Mouse (Mus musculus) lung, postnatal 0 days (tissue): ENCODE data around the gene Vangl2. TPM values are rescaled to one million over a fixed set of nuclear protein-coding genes. Genes with fewer than 3 reads are reported as not detected.

Source experiments
- ATAC-seq: fragments of 200-750 bp; cut with Nextera tagmentation; 2 replicates; pipeline ENCODE4 v1.8.0; 2017; ENCODE audit warnings: moderate library complexity
- DNase-seq: peaks from one replicate; pipeline ENCODE4 v3.0.0-alpha.2; 2016; ENCODE audit warnings: low spot score
- H3K27ac ChIP-seq: fragments of 300-500 bp; sonication (generic); 2 replicates; pipeline ENCODE4 v1.5.1; 2014; ENCODE audit warnings: antibody characterized with exemption, mild to moderate bottlenecking, low read length, mixed read lengths
- H3K27me3 ChIP-seq: fragments of 300-500 bp; sonication (generic); replicated peaks from 2 replicates; pipeline ENCODE4 v1.6.1; 2014; ENCODE audit warnings: low read length, mixed read lengths; ENCODE audit not compliant: insufficient read depth
- H3K36me3 ChIP-seq: fragments of 300-500 bp; sonication (generic); 2 replicates; pipeline ENCODE4 v1.6.1; 2014; ENCODE audit warnings: low read length, mixed read lengths; ENCODE audit not compliant: insufficient read depth
- H3K4me1 ChIP-seq: fragments of 300-500 bp; sonication (generic); 2 replicates; pipeline ENCODE4 v1.6.1; 2014; ENCODE audit warnings: antibody characterized with exemption, low read depth, low read length, mixed read lengths; ENCODE audit not compliant: insufficient read depth
- H3K4me2 ChIP-seq: fragments of 300-500 bp; sonication (generic); replicated peaks from 2 replicates; pipeline ENCODE4 v1.6.1; 2014; ENCODE audit warnings: low read depth, mild to moderate bottlenecking, low read length, moderate library complexity, mixed read lengths
- H3K4me3 ChIP-seq: fragments of 300-500 bp; sonication (generic); 2 replicates; pipeline ENCODE4 v1.5.1; 2014; ENCODE audit warnings: low read depth, low read length
- H3K9ac ChIP-seq: fragments of 300-500 bp; sonication (generic); replicated peaks from 2 replicates; pipeline ENCODE4 v1.6.1; 2014; ENCODE audit warnings: low read depth, mild to moderate bottlenecking
- H3K9me3 ChIP-seq: fragments of 300-500 bp; sonication (generic); 2 replicates; pipeline ENCODE4 v1.6.1; 2016; ENCODE audit warnings: low read length, mixed read lengths
- CTCF ChIP-seq: IDR thresholded peaks from 2 replicates; pipeline ENCODE4 v1.5.1; 2016; ENCODE audit warnings: antibody characterized with exemption, mild to moderate bottlenecking
- EP300 ChIP-seq: IDR thresholded peaks from 2 replicates; pipeline ENCODE4 v1.6.1; 2016; ENCODE audit warnings: antibody characterized with exemption, mild to moderate bottlenecking, control low read depth
- WGBS: fragments of 180-500 bp; shearing (Covaris S2); extraction: QIAGEN DNeasy Blood & Tissue Kit; methylation state at CpG from one replicate; pipeline ENCODE4 v1.1.7; 2014; 5-methylcytosine and 5-hydroxymethylcytosine counted together
- polyA plus RNA-seq: library from polyadenylated mRNA; unstranded; fragments of >200 nt; fragmentation: Nextera tagmentation; extraction: Ambion mirVana; gene quantifications from 2 replicates; pipeline ENCODE4 v1.2.1, GENCODE M21; 2015

The Vangl2 gene
- polyA plus RNA-seq, 1 experiment from 2014 or later, result 6.2 TPM

DNA sequence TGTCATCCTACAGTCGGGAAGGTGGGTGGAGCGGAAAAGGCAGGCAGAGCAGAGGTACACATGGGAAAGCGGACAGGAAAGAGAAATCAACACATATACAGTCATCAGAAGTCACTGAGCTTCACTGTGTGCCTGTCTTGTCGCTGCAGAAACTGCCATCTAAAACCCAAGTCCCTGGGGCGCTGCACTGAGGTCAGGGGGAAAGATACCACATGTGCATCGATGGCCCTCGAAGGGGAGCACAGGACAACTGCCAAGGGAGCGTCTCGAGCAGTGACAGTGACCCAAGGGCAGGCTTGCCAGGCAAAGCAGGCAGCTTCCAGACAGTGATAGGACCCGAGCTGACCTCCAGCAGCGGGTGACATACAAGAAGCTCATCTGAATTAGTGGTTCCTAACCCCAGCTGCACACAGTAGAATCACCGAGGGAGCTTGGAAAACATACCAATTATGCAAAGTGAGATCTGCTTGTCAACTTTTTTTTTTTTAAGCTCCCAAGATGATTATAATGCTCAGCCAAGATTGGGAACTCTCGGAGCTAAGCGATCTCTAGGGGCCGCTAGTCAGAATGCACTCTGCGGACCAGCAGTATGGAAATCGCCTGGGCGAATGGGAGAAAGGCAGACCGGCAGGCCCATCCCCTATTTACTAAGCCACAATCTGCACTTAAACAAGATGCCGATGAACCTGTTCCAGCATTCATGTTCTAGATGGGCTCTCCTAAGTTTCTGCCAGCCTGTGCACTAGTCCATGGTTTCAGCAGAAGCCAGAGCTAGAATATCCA is 18.0 kb downstream of the Vangl2 start:
- ATAC-seq, result no peak
- TF ChIP-seq CTCF, result no peak
- no peak for TF ChIP-seq EP300
- WGBS, result 90% methylated on average over 20 of the region's 20 CpGs

DNA sequence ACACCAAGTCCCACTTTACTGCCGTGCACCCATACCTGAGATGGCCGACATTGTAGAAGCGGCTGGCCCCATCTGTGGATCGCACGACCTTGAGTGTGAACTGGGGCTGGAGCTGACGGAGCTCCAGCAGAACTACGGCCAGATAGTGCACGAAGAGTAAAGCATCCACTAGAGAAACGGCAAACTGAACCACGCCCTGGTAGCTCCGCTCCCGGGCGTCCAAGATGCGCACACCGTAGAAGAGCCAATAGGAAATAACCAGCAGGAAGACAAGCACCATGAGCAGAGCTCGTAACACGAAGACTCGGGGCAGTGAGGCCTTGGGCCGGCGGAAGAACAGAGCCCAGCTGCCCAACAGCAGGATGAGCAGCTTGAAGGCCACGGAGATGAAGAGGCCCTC is 18.8 kb downstream of the Vangl2 start:
- no peaks in the 10 kb centered on the region for H3K4me1 ChIP-seq
- ATAC-seq, result no peak
- TF ChIP-seq CTCF, result no peak
- no peak for TF ChIP-seq EP300
- no peak overlapping the region for H3K4me3 ChIP-seq
- H3K4me2 ChIP-seq, result no peak overlapping the region
- no peak for DNase-seq
- H3K27ac ChIP-seq, result no peak overlapping the region
- no peaks in the 10 kb centered on the region for H3K27me3 ChIP-seq
- peaks cover 3% of the 10 kb centered on the region; the same call in 1 of the 2 replicates for H3K36me3 ChIP-seq
- WGBS, result 95% methylated on average over 21 of the region's 21 CpGs
- H3K9me3 ChIP-seq, result no peaks in the 10 kb centered on the region
- H3K9ac ChIP-seq, result no peak overlapping the region

More for the DNA sequence above, 18.0 kb downstream of the Vangl2 start:
- no peak for DNase-seq
- Histone ChIP-seq H3K4me3 (no peak overlapping the region), H3K9me3 (no peaks in the 10 kb centered on the region), H3K4me1 (no peaks in the 10 kb centered on the region), H3K27me3 (no peaks in the 10 kb centered on the region), H3K4me2 (no peak overlapping the region), H3K36me3 (peaks cover 3% of the 10 kb centered on the region; the same call in 1 of the 2 replicates), H3K27ac (no peak overlapping the region), H3K9ac (no peak overlapping the region)

DNA sequence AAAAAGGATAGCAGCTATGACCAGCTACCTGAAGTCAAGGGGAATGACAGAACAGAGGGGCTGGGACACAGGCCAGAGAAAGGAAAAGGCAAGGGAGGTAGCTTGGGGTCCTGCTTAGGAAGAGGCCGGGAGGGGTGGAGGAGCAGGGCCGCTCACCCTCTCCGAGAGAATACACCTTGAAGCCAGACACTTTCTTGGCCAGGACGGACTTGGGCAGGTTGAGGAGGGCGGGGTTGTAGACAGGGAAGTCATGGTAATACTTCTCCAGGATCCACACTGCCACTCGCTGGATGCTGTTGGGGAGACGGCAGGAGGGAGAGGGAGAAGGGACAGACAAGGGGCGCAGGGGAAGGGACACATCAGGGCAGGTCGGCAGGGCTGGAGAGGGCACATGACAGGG is 19.9 kb downstream of the Vangl2 start:
- DNase-seq, result no peak
- 87% methylated on average over 9 of the region's 9 CpGs for WGBS
- TF ChIP-seq EP300, result no peak
- TF ChIP-seq CTCF, result no peak

DNA sequence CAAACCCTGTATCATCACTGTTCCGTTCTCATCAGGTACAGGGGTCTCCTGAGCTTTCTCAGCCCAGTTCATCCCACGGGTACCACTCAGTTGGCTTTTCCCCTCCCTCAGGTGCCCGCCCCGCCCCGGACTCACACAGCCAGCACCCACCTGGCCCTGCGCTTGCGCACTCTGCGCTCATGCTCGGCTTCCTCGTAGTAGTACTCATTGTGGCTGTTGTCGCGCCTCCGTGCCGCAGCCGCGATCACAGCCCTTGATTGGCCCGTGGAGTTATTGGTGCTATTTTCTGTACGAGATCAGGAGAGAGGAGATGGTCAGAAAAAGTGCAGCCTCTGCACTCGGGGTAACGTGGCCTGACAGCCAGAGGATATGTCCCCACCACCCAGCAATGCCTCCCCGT is 20.5 kb downstream of the Vangl2 start:
- no peak for DNase-seq
- Histone ChIP-seq H3K4me3 (no peak overlapping the region), H3K9ac (no peak overlapping the region), H3K4me1 (no peaks in the 10 kb centered on the region), H3K9me3 (no peaks in the 10 kb centered on the region), H3K27me3 (no peaks in the 10 kb centered on the region), H3K36me3 (peaks cover 7% of the 10 kb centered on the region; the same call in 1 of the 2 replicates), H3K4me2 (no peak overlapping the region), H3K27ac (no peak overlapping the region)
- 96% methylated on average over 21 of the region's 21 CpGs for WGBS
- no peak for TF ChIP-seq EP300
- TF ChIP-seq CTCF, result no peak
- ATAC-seq, result no peak

More for the DNA sequence above, 19.9 kb downstream of the Vangl2 start:
- Histone ChIP-seq H3K27ac (no peak overlapping the region), H3K9ac (no peak overlapping the region), H3K27me3 (no peaks in the 10 kb centered on the region), H3K36me3 (peaks cover 5% of the 10 kb centered on the region; the same call in 1 of the 2 replicates), H3K4me2 (no peak overlapping the region), H3K4me1 (no peaks in the 10 kb centered on the region), H3K4me3 (no peak overlapping the region), H3K9me3 (no peaks in the 10 kb centered on the region)
- no peak for ATAC-seq

DNA sequence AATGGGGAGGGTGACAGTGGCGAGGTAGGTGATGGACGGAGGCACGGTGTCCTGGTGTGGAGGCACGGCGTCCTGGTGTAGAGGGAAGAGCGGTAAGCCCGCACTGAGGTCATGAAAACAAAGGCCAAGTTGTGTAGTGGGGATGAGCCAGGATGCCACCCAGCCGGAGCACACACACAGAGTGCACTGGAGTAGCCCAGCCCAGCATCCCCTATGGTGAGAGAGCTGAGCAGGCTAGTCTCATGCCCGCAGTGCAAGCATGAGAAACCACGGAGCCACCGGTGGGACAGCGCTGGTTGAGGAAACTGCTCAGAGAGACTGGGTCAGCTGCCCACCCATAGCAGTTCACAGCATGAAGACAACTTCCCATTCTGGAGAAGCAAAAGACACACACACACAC is 26.6 kb downstream of the Vangl2 start:
- no peak overlapping the region for H3K4me2 ChIP-seq
- H3K27me3 ChIP-seq, result no peaks in the 10 kb centered on the region
- no peak overlapping the region for H3K9ac ChIP-seq
- H3K4me3 ChIP-seq, result no peak overlapping the region
- WGBS, result 70% methylated on average over 12 of the region's 12 CpGs
- H3K9me3 ChIP-seq, result no peaks in the 10 kb centered on the region
- no peak overlapping the region for H3K27ac ChIP-seq
- ATAC-seq, result no peak
- DNase-seq, result no peak
- no peaks in the 10 kb centered on the region for H3K4me1 ChIP-seq
- H3K36me3 ChIP-seq, result peaks cover 7% of the 10 kb centered on the region; the same call in 1 of the 2 replicates
- TF ChIP-seq CTCF (no peak), EP300 (no peak)

DNA sequence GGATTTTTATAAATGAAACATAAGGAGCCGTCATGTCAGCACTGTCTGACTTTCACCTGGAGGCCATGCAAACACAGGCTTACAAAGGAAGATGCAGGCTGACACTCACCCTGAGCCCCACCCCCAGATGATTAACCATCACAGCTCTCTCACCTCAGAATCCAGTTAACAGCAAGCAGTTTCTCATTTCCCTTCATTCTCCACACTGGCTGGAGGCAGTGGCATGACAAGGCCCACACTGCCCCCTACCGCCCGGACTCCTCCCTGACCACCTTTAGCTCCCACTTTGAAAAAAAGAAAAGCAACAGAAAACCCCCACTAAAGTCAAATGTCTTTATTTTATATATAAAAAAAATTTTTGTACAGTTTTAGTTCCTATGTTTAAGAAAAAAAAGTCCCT is 27.6 kb downstream of the Vangl2 start:
- Histone ChIP-seq H3K4me2 (no peak overlapping the region), H3K27ac (no peak overlapping the region), H3K9ac (no peak overlapping the region), H3K4me1 (no peaks in the 10 kb centered on the region), H3K9me3 (no peaks in the 10 kb centered on the region), H3K27me3 (no peaks in the 10 kb centered on the region), H3K4me3 (no peak overlapping the region), H3K36me3 (0 out of 2 replicates have a peak, but pooled peaks cover 5% of the 10 kb centered on the region)
- DNase-seq (peak; percentile 56), ATAC-seq (no peak)
- 45% methylated on average over 3 of the region's 3 CpGs for WGBS
- TF ChIP-seq EP300 (no peak), CTCF (peak; percentile 60)
